Mouse (Mus musculus) embryonic facial prominence, embryonic 12.5 days (tissue): ENCODE data around the gene Ephx1. TPM values are rescaled to one million over a fixed set of nuclear protein-coding genes. Genes with fewer than 3 reads are reported as not detected.

Source experiments
- ATAC-seq: fragments of 200-750 bp; cut with Nextera tagmentation; 2 replicates; pipeline ENCODE4 v1.8.0; 2017; ENCODE audit not compliant: insufficient number of reproducible peaks, insufficient read depth, low FRiP score, low TSS enrichment
- H3K27ac ChIP-seq: fragments of 300-500 bp; sonication (generic); 2 replicates; pipeline ENCODE4 v1.5.1; 2016; ENCODE audit warnings: mild to moderate bottlenecking
- H3K27me3 ChIP-seq: fragments of 300-500 bp; sonication (generic); 2 replicates; pipeline ENCODE4 v1.6.1; 2016; ENCODE audit warnings: mild to moderate bottlenecking, moderate library complexity
- H3K36me3 ChIP-seq: fragments of 300-500 bp; sonication (generic); 2 replicates; pipeline ENCODE4 v1.6.1; 2016; ENCODE audit warnings: mild to moderate bottlenecking
- H3K4me1 ChIP-seq: fragments of 300-500 bp; sonication (generic); 2 replicates; pipeline ENCODE4 v1.6.1; 2016
- H3K4me2 ChIP-seq: fragments of 300-500 bp; sonication (generic); replicated peaks from 2 replicates; pipeline ENCODE4 v1.6.1; 2016; ENCODE audit warnings: mild to moderate bottlenecking, moderate library complexity
- H3K4me3 ChIP-seq: fragments of 300-500 bp; sonication (generic); 2 replicates; pipeline ENCODE4 v1.5.1; 2016; ENCODE audit warnings: mild to moderate bottlenecking
- H3K9ac ChIP-seq: fragments of 300-500 bp; sonication (generic); 2 replicates; pipeline ENCODE4 v1.6.1; 2016; ENCODE audit warnings: mild to moderate bottlenecking, moderate library complexity
- H3K9me3 ChIP-seq: fragments of 300-500 bp; sonication (generic); 2 replicates; pipeline ENCODE4 v1.6.1; 2016; ENCODE audit warnings: mild to moderate bottlenecking, moderate library complexity
- WGBS: fragments of 180-500 bp; shearing (Covaris S2); methylation state at CpG from one replicate; pipeline ENCODE4 v1.1.7; 2016; 5-methylcytosine and 5-hydroxymethylcytosine counted together
- polyA plus RNA-seq: library from polyadenylated mRNA; unstranded; fragments of >200 nt; fragmentation: Nextera tagmentation; extraction: Ambion mirVana; gene quantifications from 2 replicates; pipeline ENCODE4 v1.2.1, GENCODE M21; 2016

Gene Ephx1
- polyA plus RNA-seq, 1 experiment from 2014 or later = 2.6 TPM

- Histone ChIP-seq H3K27ac (no peak overlapping the region), H3K4me3 (no peak overlapping the region), H3K9ac (no peak overlapping the region), H3K9me3 (no peaks in the 10 kb centered on the region), H3K36me3 (no peaks in the 10 kb centered on the region), H3K27me3 (peaks cover 17% of the 10 kb centered on the region), H3K4me2 (no peak overlapping the region), H3K4me1 (no peaks in the 10 kb centered on the region)
- no peak for ATAC-seq
- 52% methylated on average over 2 of the region's 2 CpGs for WGBS
These were observed 91.1 kb downstream of the Ephx1 start for GRCm38 (mm10) chr1:180929599-180929998.

- H3K27me3 ChIP-seq = no peaks in the 10 kb centered on the region; the same call in 1 of the 2 replicates
- no peak overlapping the region for H3K4me3 ChIP-seq
- H3K27ac ChIP-seq = no peak overlapping the region
- H3K9me3 ChIP-seq = no peaks in the 10 kb centered on the region
- no peaks in the 10 kb centered on the region for H3K4me1 ChIP-seq
- no peaks in the 10 kb centered on the region for H3K36me3 ChIP-seq
- no peak overlapping the region for H3K4me2 ChIP-seq
- 62% methylated on average over 4 of the region's 4 CpGs for WGBS
- no peak for ATAC-seq
- no peak overlapping the region for H3K9ac ChIP-seq
These were observed 94.4 kb downstream of the Ephx1 start for GRCm38 (mm10) chr1:180926286-180926685.

Other genes starting within 250 kb of the Ephx1 start
- 3,184 and 3,209 TPM in 2 replicates for gene H3f3a, start 207.0 kb downstream of the Ephx1 start, polyA plus RNA-seq
- 41.6 and 47.0 TPM in 2 replicates for gene Sde2, start 169.8 kb downstream of the Ephx1 start, polyA plus RNA-seq
- 0.22 and 0.67 TPM in 2 replicates for gene Lefty2, start 127.8 kb downstream of the Ephx1 start, polyA plus RNA-seq
- 110 and 112 TPM in 2 replicates for gene Pycr2, start 116.6 kb downstream of the Ephx1 start, polyA plus RNA-seq
- 1.2 and 2.4 TPM in 2 replicates for gene Lefty1, start 85.9 kb downstream of the Ephx1 start, polyA plus RNA-seq
- gene Tmem63a, start 78.6 kb downstream of the Ephx1 start, polyA plus RNA-seq = 8.8 and 8.9 TPM in 2 replicates
- not detected in 2 replicates for gene 9130409I23Rik, start 30.3 kb upstream of the Ephx1 start, polyA plus RNA-seq
- gene Nvl, start 123.3 kb upstream of the Ephx1 start, polyA plus RNA-seq = 46.6 and 49.8 TPM in 2 replicates
- gene Cnih4, start 123.8 kb upstream of the Ephx1 start, polyA plus RNA-seq = 79.4 and 88.8 TPM in 2 replicates
- gene Wdr26, start 191.1 kb upstream of the Ephx1 start, polyA plus RNA-seq = 38.0 and 42.2 TPM in 2 replicates